Mouse (Mus musculus) heart, embryonic 12.5 days (tissue): ENCODE measurements around the gene Epb41l2. TPM values are rescaled to one million over a fixed set of nuclear protein-coding genes. Genes with fewer than 3 reads are reported as not detected.
A peak's percentile ranks its signal among the peaks of the same experiment; 100 is the strongest.

ENCODE experiments used
- ATAC-seq: fragments of 200-750 bp; cut with Nextera tagmentation; 2 replicates; pipeline ENCODE4 v1.8.0; 2017; ENCODE audit warnings: moderate TSS enrichment, moderate library complexity; ENCODE audit not compliant: insufficient number of reproducible peaks, low FRiP score
- H3K27ac ChIP-seq: fragments of 300-500 bp; sonication (generic); 2 replicates; pipeline ENCODE4 v1.5.1; 2016; ENCODE audit warnings: mild to moderate bottlenecking, moderate library complexity; ENCODE audit not compliant: poor library complexity, severe bottlenecking
- H3K27me3 ChIP-seq: fragments of 300-500 bp; sonication (generic); replicated peaks from 2 replicates; pipeline ENCODE4 v1.6.1; 2016; ENCODE audit warnings: mild to moderate bottlenecking, moderate library complexity
- H3K36me3 ChIP-seq: fragments of 300-500 bp; sonication (generic); 2 replicates; pipeline ENCODE4 v1.6.1; 2016; ENCODE audit warnings: mild to moderate bottlenecking, moderate library complexity
- H3K4me1 ChIP-seq: fragments of 300-500 bp; sonication (generic); replicated peaks from 2 replicates; pipeline ENCODE4 v1.6.1; 2016; ENCODE audit warnings: mild to moderate bottlenecking
- H3K4me2 ChIP-seq: fragments of 300-500 bp; sonication (generic); 2 replicates; pipeline ENCODE4 v1.6.1; 2016; ENCODE audit warnings: mild to moderate bottlenecking, moderate library complexity
- H3K4me3 ChIP-seq: fragments of 300-500 bp; sonication (generic); 2 replicates; pipeline ENCODE4 v1.5.1; 2016; ENCODE audit warnings: mild to moderate bottlenecking
- H3K9ac ChIP-seq: fragments of 300-500 bp; sonication (generic); 2 replicates; pipeline ENCODE4 v1.6.1; 2016; ENCODE audit warnings: mild to moderate bottlenecking, moderate library complexity
- H3K9me3 ChIP-seq: fragments of 300-500 bp; sonication (generic); replicated peaks from 2 replicates; pipeline ENCODE4 v1.6.1; 2016; ENCODE audit warnings: mild to moderate bottlenecking, moderate library complexity
- WGBS: fragments of 180-500 bp; shearing (Covaris S2); methylation state at CpG from one replicate; pipeline ENCODE4 v1.1.7; 2016; 5-methylcytosine and 5-hydroxymethylcytosine counted together
- polyA plus RNA-seq: library from polyadenylated mRNA; unstranded; fragments of >200 nt; fragmentation: Nextera tagmentation; extraction: Ambion mirVana; gene quantifications from 2 replicates; pipeline ENCODE4 v1.2.1, GENCODE M21; 2016

Gene Epb41l2
- polyA plus RNA-seq, 1 experiment from 2014 or later, result 61.4 TPM

DNA sequence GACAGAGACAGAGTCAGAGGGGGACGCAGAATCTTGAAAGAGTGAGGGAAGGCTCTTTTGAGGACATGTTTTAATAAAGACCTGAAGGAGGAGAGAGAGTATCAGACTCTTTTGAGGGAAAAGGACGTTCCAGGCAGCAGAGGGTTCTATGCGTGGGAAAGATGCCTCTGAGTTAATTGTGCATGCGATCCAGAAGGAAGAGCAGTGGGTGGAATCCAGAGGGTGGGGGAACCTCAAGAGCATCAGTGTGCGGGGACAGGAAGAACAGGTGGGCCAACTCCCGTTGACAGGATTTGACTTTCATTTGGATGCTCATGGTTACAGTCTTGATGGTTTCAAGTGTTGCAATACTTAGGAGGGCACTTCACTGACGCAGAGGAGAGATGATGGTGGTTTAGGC is 29.5 kb upstream of the Epb41l2 start:
- no peak overlapping the region for H3K4me2 ChIP-seq
- H3K9ac ChIP-seq, result no peak overlapping the region
- 0 out of 2 replicates have a peak, but pooled peaks cover 4% of the 10 kb centered on the region for H3K9me3 ChIP-seq
- ATAC-seq, result no peak
- no peaks in the 10 kb centered on the region for H3K27me3 ChIP-seq
- H3K36me3 ChIP-seq, result no peaks in the 10 kb centered on the region
- no peak overlapping the region for H3K4me3 ChIP-seq
- H3K4me1 ChIP-seq, result no peaks in the 10 kb centered on the region; the same call in 1 of the 2 replicates
- 80% methylated on average over 7 of the region's 7 CpGs for WGBS
- H3K27ac ChIP-seq, result no peak overlapping the region

DNA sequence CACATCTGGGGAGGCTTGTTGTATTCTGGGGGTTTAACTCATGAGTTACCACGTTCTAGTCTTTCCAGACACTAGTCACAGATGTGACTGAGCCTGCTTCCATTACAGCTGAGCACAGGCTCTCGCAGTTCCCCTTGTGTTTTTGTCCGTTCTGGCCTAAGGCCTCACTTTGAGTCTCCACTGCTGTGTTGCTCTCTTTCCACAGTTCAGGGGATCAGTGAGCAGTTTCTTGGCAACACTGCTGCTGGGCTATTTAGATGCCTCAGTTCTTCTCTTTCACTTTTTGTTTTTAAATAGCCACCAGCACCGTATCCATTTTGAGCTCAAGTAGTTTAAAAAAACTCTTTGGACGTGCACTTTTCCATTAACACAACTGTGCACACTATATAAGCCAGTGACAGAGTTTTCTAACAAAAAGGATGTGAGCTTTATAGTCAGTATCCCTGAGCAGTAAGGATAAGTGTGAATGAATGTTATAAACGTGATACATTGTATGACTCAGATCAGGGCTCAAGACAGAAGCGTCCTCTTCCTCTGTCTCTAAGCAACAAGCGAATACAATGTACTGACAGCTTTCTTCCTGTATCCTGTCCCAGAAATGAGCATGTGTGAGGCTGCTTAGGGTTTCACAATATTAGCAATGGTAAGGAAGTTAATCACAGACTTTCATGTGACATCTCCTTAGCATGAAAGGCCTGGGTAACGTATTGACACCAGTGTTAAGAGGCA is 28.1 kb upstream of the Epb41l2 start:
- Histone ChIP-seq H3K9me3 (0 out of 2 replicates have a peak, but pooled peaks cover 4% of the 10 kb centered on the region), H3K4me1 (no peaks in the 10 kb centered on the region; the same call in 1 of the 2 replicates), H3K27me3 (no peaks in the 10 kb centered on the region), H3K4me3 (no peak overlapping the region), H3K4me2 (no peak overlapping the region), H3K36me3 (no peaks in the 10 kb centered on the region), H3K9ac (no peak overlapping the region), H3K27ac (no peak overlapping the region)
- no peak for ATAC-seq
- WGBS, result 61% methylated on average over 9 of the region's 9 CpGs

DNA sequence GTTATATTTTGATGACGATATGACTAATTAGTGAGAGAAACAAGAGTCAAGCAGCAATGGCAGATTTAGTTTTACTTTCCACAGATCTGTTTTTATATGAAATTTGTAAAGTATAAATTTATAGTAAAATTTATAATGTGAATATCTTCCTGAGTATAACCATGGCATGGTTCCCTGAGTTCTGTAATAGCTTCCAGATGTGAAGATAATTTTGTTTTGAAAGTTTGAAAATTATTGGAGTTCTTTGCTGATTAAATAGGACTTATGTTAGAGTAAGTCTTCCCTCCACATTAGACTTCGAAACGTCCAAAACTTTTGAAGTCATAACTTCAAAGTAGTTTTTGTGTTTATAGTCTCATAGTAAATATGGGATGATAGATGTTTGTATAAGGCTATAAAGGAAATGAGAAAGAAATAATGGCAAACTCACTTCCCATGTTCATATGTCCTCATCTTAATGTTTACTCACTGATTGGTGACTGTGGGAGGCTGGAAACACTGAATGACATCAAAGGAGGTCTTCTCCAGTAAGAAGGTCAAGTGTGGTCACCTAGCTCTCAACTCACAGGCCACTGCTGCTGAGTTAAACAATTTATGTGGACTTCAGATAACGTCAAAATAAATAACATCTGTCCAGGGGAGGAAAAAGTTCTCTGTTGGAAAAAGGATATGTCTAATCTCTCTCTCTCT is 26.1 kb upstream of the Epb41l2 start:
- no peaks in the 10 kb centered on the region; the same call in 1 of the 2 replicates for H3K4me1 ChIP-seq
- H3K27ac ChIP-seq, result no peak overlapping the region
- no peak for ATAC-seq
- H3K4me2 ChIP-seq, result no peak overlapping the region
- no peaks in the 10 kb centered on the region for H3K27me3 ChIP-seq
- 0 out of 2 replicates have a peak, but pooled peaks cover 4% of the 10 kb centered on the region for H3K9me3 ChIP-seq
- H3K9ac ChIP-seq, result no peak overlapping the region
- 81% methylated on average over 4 of the region's 4 CpGs for WGBS
- no peak overlapping the region for H3K4me3 ChIP-seq
- H3K36me3 ChIP-seq, result no peaks in the 10 kb centered on the region

DNA sequence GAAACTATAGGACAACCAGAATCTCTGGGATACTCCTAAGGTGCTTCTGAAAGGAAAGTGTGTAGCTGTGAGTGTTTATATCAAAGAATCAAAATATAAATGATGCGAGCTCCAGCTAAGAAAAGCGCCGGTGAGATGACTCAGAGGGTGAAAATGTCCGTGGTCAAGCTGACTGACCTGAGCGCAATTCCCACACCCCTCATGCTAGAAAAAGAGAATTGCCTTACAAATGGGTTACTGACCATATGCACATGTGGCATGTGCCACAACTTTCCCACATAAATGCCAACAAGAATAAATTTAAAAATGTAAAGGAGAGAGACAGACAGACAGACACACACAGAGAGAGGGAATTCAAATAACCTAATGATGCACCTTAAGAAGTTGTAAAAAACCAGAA is 18.9 kb upstream of the Epb41l2 start:
- H3K4me2 ChIP-seq, result no peak overlapping the region
- no peaks in the 10 kb centered on the region for H3K36me3 ChIP-seq
- no peak overlapping the region for H3K4me3 ChIP-seq
- no peak overlapping the region for H3K9ac ChIP-seq
- no peaks in the 10 kb centered on the region for H3K27me3 ChIP-seq
- 85% methylated on average over 5 of the region's 5 CpGs for WGBS
- H3K9me3 ChIP-seq, result 0 out of 2 replicates have a peak, but pooled peaks cover 6% of the 10 kb centered on the region
- H3K4me1 ChIP-seq, result no peaks in the 10 kb centered on the region
- H3K27ac ChIP-seq, result no peak overlapping the region
- ATAC-seq, result no peak

DNA sequence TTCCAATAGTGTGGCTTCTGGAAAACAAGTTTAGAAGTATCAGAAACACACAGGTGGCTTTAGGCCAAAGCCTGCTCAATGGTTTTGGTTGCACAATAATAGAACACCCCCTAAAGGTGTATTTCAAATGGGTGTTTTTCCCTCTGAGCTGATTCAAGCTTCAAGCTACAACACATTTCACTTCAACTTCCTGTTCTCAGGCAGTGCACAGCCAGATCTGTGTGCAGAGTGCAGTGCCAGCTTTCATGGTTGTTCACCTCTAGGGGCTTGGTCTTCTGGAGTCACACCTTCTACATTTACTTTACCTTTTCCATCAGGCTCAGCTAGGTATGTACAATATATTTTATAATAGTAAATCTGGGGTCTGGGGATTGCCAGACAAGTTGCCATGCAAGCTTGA is 16.8 kb upstream of the Epb41l2 start:
- no peak overlapping the region for H3K9ac ChIP-seq
- no peaks in the 10 kb centered on the region for H3K27me3 ChIP-seq
- no peak for ATAC-seq
- H3K9me3 ChIP-seq, result 0 out of 2 replicates have a peak, but pooled peaks cover 6% of the 10 kb centered on the region
- H3K4me3 ChIP-seq, result no peak overlapping the region
- H3K36me3 ChIP-seq, result no peaks in the 10 kb centered on the region
- H3K4me2 ChIP-seq, result no peak overlapping the region
- no peak overlapping the region for H3K27ac ChIP-seq
- no peaks in the 10 kb centered on the region for H3K4me1 ChIP-seq

DNA sequence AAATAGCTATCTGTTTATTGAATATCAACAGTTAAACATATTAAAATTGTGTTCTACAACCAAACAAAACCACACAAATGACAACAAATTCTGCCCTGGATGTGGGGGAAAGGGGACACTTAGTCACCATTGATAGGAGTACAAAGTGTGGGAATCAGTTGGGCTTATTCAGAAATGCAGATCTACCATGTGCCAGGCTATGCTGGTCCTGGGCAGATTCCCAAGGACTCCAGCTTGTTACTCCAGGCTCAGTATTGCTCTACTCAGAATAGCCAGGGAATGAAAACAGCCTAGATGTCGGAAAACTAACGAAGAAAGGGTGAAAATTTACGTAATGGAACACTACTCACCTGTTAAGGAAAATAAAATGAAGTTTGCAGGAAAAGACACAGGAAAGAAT is 5.7 kb upstream of the Epb41l2 start:
- 85% methylated on average over 3 of the region's 3 CpGs for WGBS

DNA sequence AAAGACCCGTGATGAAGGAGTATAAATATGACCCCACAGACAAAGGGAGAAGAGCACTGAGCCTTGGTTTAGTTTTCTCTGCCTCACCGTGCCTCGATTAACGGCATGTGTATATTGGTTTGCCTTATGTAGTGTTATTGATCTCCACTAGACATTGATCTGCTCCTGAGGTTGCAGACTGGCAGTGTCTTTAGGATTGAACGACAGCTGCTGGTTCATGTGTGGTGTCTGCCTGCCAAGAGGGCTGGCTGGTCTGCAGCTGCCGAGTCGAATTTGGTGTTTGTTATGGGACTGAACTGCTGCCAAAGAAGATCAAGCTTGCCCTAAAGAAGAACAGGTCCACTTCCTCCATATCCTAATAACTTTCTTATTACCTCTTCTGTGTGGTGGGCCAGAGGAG is 5.2 kb upstream of the Epb41l2 start:
- no peak overlapping the region for H3K9ac ChIP-seq
- H3K27me3 ChIP-seq, result no peaks in the 10 kb centered on the region
- no peak for ATAC-seq
- 90% methylated on average over 7 of the region's 7 CpGs for WGBS
- no peak overlapping the region for H3K4me2 ChIP-seq
- no peak overlapping the region for H3K27ac ChIP-seq
- no peaks in the 10 kb centered on the region for H3K36me3 ChIP-seq
- H3K4me3 ChIP-seq, result no peak overlapping the region
- no peaks in the 10 kb centered on the region for H3K9me3 ChIP-seq
- H3K4me1 ChIP-seq, result no peaks in the 10 kb centered on the region

More for the DNA sequence above, 5.7 kb upstream of the Epb41l2 start:
- Histone ChIP-seq H3K4me1 (no peaks in the 10 kb centered on the region), H3K36me3 (no peaks in the 10 kb centered on the region), H3K4me3 (no peak overlapping the region), H3K4me2 (no peak overlapping the region), H3K27ac (no peak overlapping the region), H3K9ac (no peak overlapping the region), H3K27me3 (no peaks in the 10 kb centered on the region), H3K9me3 (no peaks in the 10 kb centered on the region)
- ATAC-seq, result no peak

DNA sequence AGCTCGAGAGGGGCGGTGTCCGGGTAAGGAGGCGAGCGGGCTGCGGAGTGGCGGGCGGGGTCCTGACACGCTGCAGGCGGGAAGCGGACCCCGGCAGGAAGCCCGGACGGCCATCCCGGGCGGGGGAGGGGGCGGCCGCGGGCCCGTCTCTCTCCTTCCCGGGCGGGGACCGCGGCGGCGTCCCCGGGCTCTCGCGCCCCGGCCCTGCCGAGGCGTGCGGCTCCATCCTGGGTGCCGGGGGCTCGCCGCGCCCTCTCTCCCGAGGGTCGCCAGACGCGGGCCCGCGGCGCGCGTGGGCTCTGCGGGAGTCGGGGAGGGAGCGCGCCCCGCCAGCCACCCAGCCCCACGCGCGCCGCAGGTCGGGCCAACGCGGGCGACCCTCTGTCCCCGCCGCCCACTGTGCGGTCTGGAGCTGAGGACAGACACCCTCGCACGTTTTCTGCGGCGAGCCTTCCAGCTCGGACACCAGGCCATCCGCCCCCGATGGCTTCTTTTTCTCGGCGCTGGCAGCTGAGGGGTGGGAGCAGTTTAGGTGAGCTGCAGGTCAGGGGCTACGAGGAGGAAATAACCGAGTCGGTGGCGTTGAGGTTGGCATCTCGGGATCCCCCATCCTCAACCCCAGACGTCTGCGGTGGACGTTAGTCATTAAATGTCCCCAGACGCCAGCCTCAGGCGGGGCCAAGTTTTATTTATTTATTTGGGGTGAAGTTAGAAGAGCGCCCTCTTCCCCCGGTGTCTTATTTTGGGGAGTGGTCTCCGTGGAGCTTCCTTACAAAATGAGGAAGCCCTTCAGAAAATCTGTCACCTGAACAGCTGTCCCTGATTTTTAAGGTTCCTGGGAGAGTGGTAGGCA is 587 bp downstream of the Epb41l2 start:
- ATAC-seq, result no peak; the same call in 1 of the 2 replicates
- H3K4me1 ChIP-seq, result peaks cover 30% of the 10 kb centered on the region
- H3K9ac ChIP-seq, result peak overlapping the region; percentile 98
- peak overlapping the region; percentile 90 for H3K27ac ChIP-seq
- H3K36me3 ChIP-seq, result no peaks in the 10 kb centered on the region
- WGBS, result under 1% methylated on average over 66 of the region's 84 CpGs
- H3K9me3 ChIP-seq, result no peaks in the 10 kb centered on the region
- no peaks in the 10 kb centered on the region for H3K27me3 ChIP-seq
- H3K4me2 ChIP-seq, result peak overlapping the region; percentile 70
- peak overlapping the region; percentile 99 for H3K4me3 ChIP-seq

DNA sequence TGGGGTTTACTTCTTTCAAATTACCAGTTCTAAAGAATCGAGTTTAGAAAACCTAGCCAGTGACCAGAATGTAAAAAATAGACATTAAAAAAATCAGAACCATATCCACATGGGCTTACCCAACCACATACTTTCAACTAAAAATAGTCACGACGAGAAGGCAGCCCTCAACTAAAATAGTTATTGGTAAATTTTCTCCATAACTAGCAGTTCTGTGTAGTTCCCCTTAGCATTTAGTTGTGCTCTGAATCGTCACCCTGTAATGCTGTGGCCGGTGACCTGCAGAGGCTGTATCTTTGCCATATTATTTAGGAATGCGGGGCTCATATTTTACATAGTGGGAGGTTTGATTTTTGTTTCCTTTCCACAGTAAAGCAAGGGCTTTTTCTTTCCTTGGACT is 2.6 kb downstream of the Epb41l2 start:
- Histone ChIP-seq H3K27me3 (no peaks in the 10 kb centered on the region), H3K36me3 (no peaks in the 10 kb centered on the region), H3K4me1 (peaks cover 50% of the 10 kb centered on the region), H3K9ac (no peak overlapping the region), H3K4me2 (peak overlapping the region; percentile 70), H3K27ac (no peak overlapping the region), H3K9me3 (no peaks in the 10 kb centered on the region), H3K4me3 (no peak overlapping the region)
- 42% methylated on average over 6 of the region's 6 CpGs for WGBS
- ATAC-seq, result no peak

DNA sequence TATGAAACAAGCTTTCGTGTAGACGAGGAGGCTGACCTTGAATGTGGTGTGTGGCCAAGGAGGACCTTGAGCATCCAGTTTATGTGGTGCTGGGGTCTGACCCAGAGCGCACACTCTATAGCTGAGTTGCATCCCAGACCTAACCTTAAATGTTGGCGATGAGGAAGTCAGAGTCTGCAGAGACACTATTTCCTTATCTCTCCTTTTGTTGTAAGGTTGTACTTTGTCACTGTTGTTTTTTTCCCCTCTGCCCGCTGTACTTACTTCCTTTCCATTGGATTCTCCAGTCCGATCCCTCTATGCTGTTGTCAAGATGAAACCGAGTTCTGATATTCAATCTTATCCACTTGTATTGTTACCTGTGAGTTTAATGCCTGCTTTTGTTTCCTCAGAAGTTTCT is 5.6 kb downstream of the Epb41l2 start:
- peaks cover 64% of the 10 kb centered on the region for H3K4me1 ChIP-seq

DNA sequence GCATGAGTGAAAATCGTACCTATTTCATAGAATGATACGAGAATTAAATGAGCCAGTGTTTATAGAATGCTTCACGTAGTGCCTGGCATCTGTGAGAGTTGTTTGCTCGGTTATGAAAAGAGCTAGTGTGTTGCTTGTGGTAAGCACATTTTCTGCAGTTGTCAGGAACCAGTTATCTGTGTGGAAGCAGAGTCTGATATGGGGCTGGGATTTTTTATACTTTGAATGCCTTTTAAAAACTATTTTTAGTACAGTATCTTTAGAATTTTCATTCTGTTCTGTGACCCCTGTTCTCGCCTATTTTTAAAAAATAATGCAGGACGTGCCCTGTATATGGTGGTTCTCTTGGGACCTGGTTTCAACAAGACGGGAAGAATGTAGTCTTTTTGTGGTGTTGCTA is 6.1 kb downstream of the Epb41l2 start:
- Histone ChIP-seq H3K27me3 (no peaks in the 10 kb centered on the region), H3K4me2 (peak overlapping the region; percentile 28), H3K27ac (peak overlapping the region; percentile 16), H3K9me3 (no peaks in the 10 kb centered on the region), H3K9ac (no peak overlapping the region), H3K36me3 (no peaks in the 10 kb centered on the region), H3K4me3 (no peak overlapping the region), H3K4me1 (peaks cover 70% of the 10 kb centered on the region)
- WGBS, result 30% methylated on average over 7 of the region's 7 CpGs
- ATAC-seq, result no peak

More for the DNA sequence above, 5.6 kb downstream of the Epb41l2 start:
- H3K9me3 ChIP-seq, result no peaks in the 10 kb centered on the region
- H3K4me3 ChIP-seq, result no peak overlapping the region
- 68% methylated on average over 7 of the region's 7 CpGs for WGBS
- no peak overlapping the region for H3K9ac ChIP-seq
- H3K36me3 ChIP-seq, result no peaks in the 10 kb centered on the region
- H3K27me3 ChIP-seq, result no peaks in the 10 kb centered on the region
- ATAC-seq, result no peak
- H3K4me2 ChIP-seq, result peak overlapping the region; percentile 26; the same call in 1 of the 2 replicates
- H3K27ac ChIP-seq, result peak overlapping the region; percentile 32
